Mouse (Mus musculus) limb, embryonic 14.5 days (tissue): ENCODE results near the gene Cpsf2. TPM values are rescaled to one million over a fixed set of nuclear protein-coding genes. Genes with fewer than 3 reads are reported as not detected.
A peak's percentile ranks its signal among the peaks of the same experiment; 100 is the strongest.

Experiments used
- ATAC-seq: fragments of 200-750 bp; cut with Nextera tagmentation; 2 replicates; pipeline ENCODE4 v1.8.0; 2017; ENCODE audit warnings: low read depth, moderate number of reproducible peaks, moderate TSS enrichment; ENCODE audit not compliant: low FRiP score
- DNase-seq: peaks from one replicate; pipeline ENCODE4 v3.0.0-alpha.2; 2015; ENCODE audit warnings: low spot score
- H3K27ac ChIP-seq: fragments of 300-500 bp; sonication (generic); replicated peaks from 2 replicates; pipeline ENCODE4 v1.5.1; 2014; ENCODE audit warnings: low read depth, mild to moderate bottlenecking, low read length, moderate library complexity, mixed read lengths
- H3K27me3 ChIP-seq: fragments of 300-500 bp; sonication (generic); 2 replicates; pipeline ENCODE4 v1.6.1; 2014; ENCODE audit warnings: low read length, mixed read lengths; ENCODE audit not compliant: control insufficient read depth, insufficient read depth
- H3K36me3 ChIP-seq: fragments of 300-500 bp; sonication (generic); 2 replicates; pipeline ENCODE4 v1.6.1; 2014; ENCODE audit warnings: mild to moderate bottlenecking, low read length, moderate library complexity, mixed read lengths; ENCODE audit not compliant: control insufficient read depth, insufficient read depth
- H3K4me1 ChIP-seq: fragments of 300-500 bp; sonication (generic); 2 replicates; pipeline ENCODE4 v1.6.1; 2014; ENCODE audit warnings: antibody characterized with exemption, low read length, mixed read lengths; ENCODE audit not compliant: control insufficient read depth, insufficient read depth
- H3K4me2 ChIP-seq: fragments of 300-500 bp; sonication (generic); replicated peaks from 2 replicates; pipeline ENCODE4 v1.6.1; 2014; ENCODE audit warnings: low read depth, mild to moderate bottlenecking, low read length, moderate library complexity; ENCODE audit not compliant: severe bottlenecking
- H3K4me3 ChIP-seq: fragments of 300-500 bp; sonication (generic); replicated peaks from 2 replicates; pipeline ENCODE4 v1.5.1; 2014; ENCODE audit warnings: low read length
- H3K9ac ChIP-seq: fragments of 300-500 bp; sonication (generic); 2 replicates; pipeline ENCODE4 v1.6.1; 2014; ENCODE audit warnings: mild to moderate bottlenecking, low read depth, low read length, moderate library complexity; ENCODE audit not compliant: severe bottlenecking
- H3K9me3 ChIP-seq: fragments of 300-500 bp; sonication (generic); 2 replicates; pipeline ENCODE4 v1.6.1; 2016; ENCODE audit warnings: low read length; ENCODE audit not compliant: control insufficient read depth
- POLR2A ChIP-seq: fragments of 200-500 bp; IDR thresholded peaks from 2 replicates; pipeline ENCODE4 v1.8.0; 2012; ENCODE audit warnings: inconsistent platforms, mild to moderate bottlenecking, moderate library complexity, borderline replicate concordance; ENCODE audit not compliant: insufficient read depth, insufficient read length; ENCODE audit errors: extremely low read depth
- WGBS: fragments of 180-500 bp; shearing (Covaris S2); extraction: QIAGEN DNeasy Blood & Tissue Kit; methylation state at CpG from one replicate; pipeline ENCODE4 v1.1.7; 2014; 5-methylcytosine and 5-hydroxymethylcytosine counted together
- polyA plus RNA-seq, 2 experiments: library from polyadenylated mRNA; depleted of rRNA in 1 of 2; stranded (reverse) in 1 of 2; unstranded in 1 of 2; fragments of >200 nt; fragmentation: Nextera tagmentation in 1 of 2; extraction: Ambion mirVana in 1 of 2; gene quantifications; 2 replicates each; pipeline versions ENCODE4 v1.2.1 to v1.2.3; 2012 to 2014

Cpsf2 gene
- polyA plus RNA-seq, 2 experiments, result 14.3 to 26.7 TPM

DNA sequence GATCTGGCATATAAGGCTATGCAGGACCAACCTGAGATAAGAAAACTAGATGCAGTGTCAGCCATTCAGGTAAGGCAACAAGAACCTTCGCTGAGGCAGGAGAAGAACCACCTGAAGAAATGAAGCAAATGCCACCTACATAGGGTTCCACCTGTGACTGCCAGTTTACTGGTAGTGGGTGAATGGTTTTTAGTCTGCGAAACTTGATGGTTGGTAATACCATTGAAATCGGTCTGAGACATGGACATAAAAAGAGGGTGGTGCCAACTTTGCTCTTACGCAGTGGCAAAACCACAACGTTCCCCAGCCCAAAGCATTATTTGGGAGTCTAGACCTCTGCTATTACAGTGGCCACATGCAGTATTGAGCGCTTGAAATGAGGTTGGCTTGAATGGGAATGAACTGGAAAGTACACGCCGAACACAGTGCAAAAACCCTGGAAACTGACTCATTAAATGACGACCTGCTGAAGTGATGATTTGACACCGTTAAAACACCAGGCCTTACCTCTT, 1.7 kb downstream of the Cpsf2 start:
- TF ChIP-seq POLR2A, result no peak
- Histone ChIP-seq H3K4me2 (peak overlapping the region; percentile 64; the same call in 1 of the 2 replicates), H3K4me1 (peaks cover 17% of the 10 kb centered on the region), H3K4me3 (no peak overlapping the region), H3K36me3 (peaks cover 9% of the 10 kb centered on the region), H3K27ac (no peak overlapping the region), H3K9me3 (no peaks in the 10 kb centered on the region), H3K9ac (no peak overlapping the region), H3K27me3 (no peaks in the 10 kb centered on the region)
- no peak for DNase-seq
- WGBS, result 92% methylated on average over 10 of the region's 10 CpGs
- ATAC-seq, result no peak

DNA sequence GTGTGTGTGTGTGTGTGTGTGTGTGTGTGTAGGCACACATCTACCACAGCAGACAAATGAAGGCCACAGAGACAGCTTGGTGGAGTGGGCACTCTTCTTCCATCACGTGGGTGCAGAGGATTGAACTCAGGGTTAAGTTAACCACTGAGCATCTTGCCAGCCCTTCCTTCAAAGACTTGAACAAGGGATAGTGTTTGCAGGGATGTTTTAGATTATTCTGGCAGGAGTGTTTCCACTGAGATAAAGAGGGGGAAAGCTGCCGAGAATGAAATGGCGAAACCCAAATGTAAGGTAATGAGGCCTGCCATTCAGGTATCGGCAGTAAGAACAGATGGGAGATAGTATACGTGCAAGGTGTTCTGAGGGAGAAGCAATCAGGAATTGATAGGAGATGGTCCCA, 2.4 kb downstream of the Cpsf2 start:
- H3K9me3 ChIP-seq, result no peaks in the 10 kb centered on the region
- TF ChIP-seq POLR2A, result no peak
- H3K4me1 ChIP-seq, result peaks cover 17% of the 10 kb centered on the region
- no peaks in the 10 kb centered on the region for H3K27me3 ChIP-seq
- peaks cover 15% of the 10 kb centered on the region for H3K36me3 ChIP-seq
- DNase-seq (no peak), ATAC-seq (no peak)
- 80% methylated on average over 5 of the region's 5 CpGs for WGBS
- H3K27ac ChIP-seq, result no peak overlapping the region
- H3K4me2 ChIP-seq, result no peak overlapping the region
- no peak overlapping the region for H3K9ac ChIP-seq
- H3K4me3 ChIP-seq, result no peak overlapping the region

DNA sequence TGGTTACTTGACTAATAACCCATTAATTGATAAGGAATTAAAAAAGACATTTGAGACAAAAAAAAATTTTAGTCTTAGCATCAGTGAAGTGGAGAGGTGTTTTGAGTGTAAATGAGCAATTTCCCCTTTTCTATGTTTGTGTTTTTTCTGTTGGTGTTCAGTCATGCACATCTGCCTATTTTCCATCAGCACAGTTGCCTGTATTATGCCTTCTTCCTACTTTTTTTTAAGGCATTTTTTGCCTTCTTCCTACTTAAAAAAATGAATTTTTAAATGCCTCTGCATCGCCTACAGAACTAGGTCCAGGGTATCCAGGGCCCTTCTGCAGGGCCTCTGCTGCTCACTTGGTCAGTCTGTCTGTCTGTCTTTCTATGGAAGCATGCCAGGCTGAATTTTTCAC, 2.8 kb downstream of the Cpsf2 start:
- Histone ChIP-seq H3K27ac (no peak overlapping the region), H3K4me2 (no peak overlapping the region), H3K36me3 (peaks cover 19% of the 10 kb centered on the region), H3K9me3 (no peaks in the 10 kb centered on the region), H3K27me3 (no peaks in the 10 kb centered on the region), H3K9ac (no peak overlapping the region), H3K4me3 (no peak overlapping the region), H3K4me1 (peaks cover 17% of the 10 kb centered on the region)
- DNase-seq, result no peak
- no peak for ATAC-seq
- TF ChIP-seq POLR2A, result no peak
- WGBS, result 96% methylated on average over 1 of the region's 1 CpGs

DNA sequence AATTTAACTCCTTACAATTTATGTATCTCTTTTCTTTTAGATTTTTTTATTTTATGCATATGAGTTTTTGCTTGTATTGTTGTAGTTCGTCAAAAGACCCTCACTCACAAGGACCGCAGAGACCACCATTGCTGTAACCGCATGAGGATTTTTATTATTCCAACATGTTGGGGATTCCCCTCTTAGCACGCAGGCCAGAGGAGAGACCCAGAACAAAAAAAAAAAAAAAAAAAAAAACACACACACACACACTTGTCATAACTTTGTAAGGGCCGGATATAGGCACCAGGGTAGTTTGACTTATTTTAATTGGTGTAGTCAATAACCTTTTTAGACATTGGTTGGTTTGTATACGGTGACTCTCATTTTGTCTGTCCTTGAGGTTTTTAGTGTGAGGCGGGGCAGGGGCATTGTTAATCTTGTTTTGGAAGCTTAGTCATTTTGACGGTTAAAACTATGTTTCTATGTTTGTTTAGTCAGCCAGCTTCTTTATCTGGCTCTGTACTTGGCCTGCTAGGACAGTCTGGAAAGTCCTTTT, 3.5 kb downstream of the Cpsf2 start:
- H3K36me3 ChIP-seq, result peaks cover 25% of the 10 kb centered on the region
- H3K27ac ChIP-seq, result no peak overlapping the region
- TF ChIP-seq POLR2A, result no peak
- H3K9me3 ChIP-seq, result no peaks in the 10 kb centered on the region
- peaks cover 17% of the 10 kb centered on the region for H3K4me1 ChIP-seq
- H3K4me2 ChIP-seq, result no peak overlapping the region
- ATAC-seq, result no peak
- H3K4me3 ChIP-seq, result no peak overlapping the region
- no peaks in the 10 kb centered on the region for H3K27me3 ChIP-seq
- WGBS, result 92% methylated on average over 8 of the region's 8 CpGs
- no peak for DNase-seq
- H3K9ac ChIP-seq, result no peak overlapping the region

DNA sequence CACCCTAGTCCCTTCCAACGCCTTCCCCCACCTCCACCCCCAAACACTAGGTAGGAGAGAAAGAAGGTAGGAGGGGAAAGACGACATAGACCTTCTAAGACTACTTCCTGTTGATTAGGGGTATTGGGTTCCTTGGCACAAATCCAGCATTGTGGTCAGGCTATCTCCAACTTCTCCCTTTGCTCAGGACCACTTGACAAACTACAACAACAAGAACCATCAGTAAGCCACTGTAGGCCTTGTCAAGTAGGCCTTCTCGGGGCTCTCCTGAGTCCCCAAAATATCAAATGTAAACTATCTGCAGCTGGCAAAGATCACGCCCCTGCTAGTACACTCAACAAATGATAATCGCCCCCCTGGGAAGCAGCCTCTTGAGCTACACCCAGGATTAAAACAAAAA, 4.5 kb downstream of the Cpsf2 start:
- no peak for TF ChIP-seq POLR2A

More for the DNA sequence above, 4.5 kb downstream of the Cpsf2 start:
- 81% methylated on average over 5 of the region's 5 CpGs for WGBS
- Histone ChIP-seq H3K4me1 (peaks cover 10% of the 10 kb centered on the region), H3K9me3 (no peaks in the 10 kb centered on the region), H3K4me2 (no peak overlapping the region), H3K4me3 (no peak overlapping the region), H3K9ac (no peak overlapping the region), H3K27ac (no peak overlapping the region), H3K36me3 (peaks cover 29% of the 10 kb centered on the region), H3K27me3 (no peaks in the 10 kb centered on the region)
- DNase-seq (no peak), ATAC-seq (no peak)
